Mouse (Mus musculus) brown adipose tissue, adult 24 weeks (tissue): Measurements from ENCODE around the gene Slco4c1. TPM values are rescaled to one million over a fixed set of nuclear protein-coding genes. Genes with fewer than 3 reads are reported as not detected.

Source experiments
- H3K27ac ChIP-seq: fragments of 200-500 bp; replicated peaks from 2 replicates; pipeline ENCODE4 v1.5.1; 2012; ENCODE audit warnings: low read depth, mild to moderate bottlenecking, low read length
- H3K4me1 ChIP-seq: fragments of 200-500 bp; 2 replicates; pipeline ENCODE4 v1.6.1; 2012; ENCODE audit warnings: low read length, mixed read lengths; ENCODE audit not compliant: control insufficient read depth, insufficient read depth, insufficient read length
- H3K4me3 ChIP-seq: fragments of 200-500 bp; 2 replicates; pipeline ENCODE4 v1.5.1; 2012; ENCODE audit warnings: low read depth, mild to moderate bottlenecking, low read length, moderate library complexity; ENCODE audit not compliant: insufficient read depth
- polyA plus RNA-seq: library from polyadenylated mRNA; stranded (reverse); fragments of >200 nt; gene quantifications from 2 replicates; pipeline ENCODE4 v1.2.4, GENCODE M21; 2012; ENCODE audit not compliant: missing spikeins, insufficient read depth, insufficient read length

Slco4c1 gene
- not detected in 2 replicates for polyA plus RNA-seq

DNA sequence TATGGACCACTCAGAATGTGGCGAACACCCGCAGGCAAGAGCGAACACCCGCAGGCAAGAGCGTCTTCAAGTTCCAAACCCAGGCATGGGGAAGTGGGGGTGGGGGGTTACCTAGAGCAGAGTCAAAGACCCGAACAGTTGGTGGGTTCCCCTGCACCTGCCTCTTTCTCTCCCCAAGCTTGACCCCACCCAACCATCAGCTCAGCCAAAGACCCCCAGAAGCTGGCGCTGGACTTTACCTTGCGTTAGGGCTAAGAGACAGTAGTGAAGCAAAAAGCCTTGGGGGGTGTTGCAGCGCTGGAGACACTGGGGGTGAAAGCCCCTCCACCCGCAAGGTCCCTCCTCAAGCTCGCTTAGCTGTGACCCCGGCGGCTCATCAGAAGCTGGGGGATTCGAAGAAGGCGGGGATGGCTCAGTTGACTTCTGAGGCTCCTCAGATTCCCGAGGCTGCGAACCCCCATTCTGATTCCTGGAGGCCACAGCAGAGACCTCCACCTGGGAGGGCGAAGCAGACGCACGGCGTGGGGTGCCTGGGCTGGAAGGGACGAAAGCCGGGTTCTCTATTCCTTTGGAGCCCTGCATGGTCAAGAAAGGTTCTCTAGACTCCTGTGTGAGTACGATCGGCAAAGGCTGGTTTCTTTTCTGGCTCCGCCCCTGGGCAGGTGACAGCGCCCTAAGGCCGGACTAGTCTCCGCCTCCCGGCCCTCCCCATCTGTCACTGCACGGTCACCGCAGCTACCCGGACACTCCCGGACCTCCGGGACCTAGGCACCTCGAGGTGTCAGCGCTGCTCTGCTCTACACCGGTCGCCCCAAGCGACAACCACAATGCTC lies at the start of gene Slco4c1:
Gene Slco4c1, minus strand, starts transcription at position 644 of the 833 bp plus-strand sequence.
- no peak within 1 kb of the TSS for H3K27ac ChIP-seq
- peak within 1 kb of the TSS; percentile 25; the same call in 1 of the 2 replicates for H3K4me3 ChIP-seq
- H3K4me1 ChIP-seq = peaks cover 7% of the 10 kb centered on the region

DNA sequence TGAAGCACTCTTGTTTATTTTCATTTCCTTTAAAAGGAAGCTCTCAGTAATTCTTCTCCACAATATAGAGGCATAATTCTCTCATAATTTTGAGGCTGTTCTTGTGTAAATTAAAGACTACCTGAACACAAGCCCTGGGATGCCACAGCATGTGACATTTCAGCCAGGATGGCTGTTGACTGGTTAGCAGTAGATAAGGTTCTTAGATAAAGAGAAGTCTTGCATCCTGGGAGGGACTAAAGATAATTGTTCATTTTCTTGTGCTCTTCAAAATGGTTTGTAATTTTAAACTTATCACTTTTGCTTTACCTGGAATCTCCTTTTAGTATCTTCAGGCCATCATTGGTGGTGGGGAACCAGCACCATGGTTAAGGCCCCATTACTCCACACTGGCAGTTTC lies 45.4 kb upstream of the Slco4c1 start:
- Histone ChIP-seq H3K4me1 (no peaks in the 10 kb centered on the region), H3K27ac (no peak overlapping the region), H3K4me3 (no peak overlapping the region)

DNA sequence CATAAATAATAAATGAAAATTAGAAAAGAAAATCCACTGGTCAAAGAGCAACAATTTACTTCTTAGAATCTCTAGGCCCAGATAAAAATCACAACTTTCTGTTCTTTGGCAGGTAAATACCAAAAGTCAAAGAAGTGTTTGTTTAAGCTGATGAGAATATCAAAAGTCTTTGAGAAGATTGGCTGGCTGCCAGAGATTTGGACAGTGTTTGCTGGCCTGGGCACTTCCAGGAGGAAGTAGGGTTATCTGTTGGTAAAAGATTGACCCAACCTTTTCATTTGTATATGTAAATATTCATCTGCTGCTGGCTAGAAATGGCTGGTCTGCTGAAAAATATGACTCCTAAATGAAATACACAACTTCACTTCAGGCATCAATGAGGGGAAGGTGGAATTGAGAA lies 11.8 kb upstream of the Slco4c1 start:
- Histone ChIP-seq H3K4me3 (no peak overlapping the region), H3K4me1 (no peaks in the 10 kb centered on the region), H3K27ac (no peak overlapping the region)

DNA sequence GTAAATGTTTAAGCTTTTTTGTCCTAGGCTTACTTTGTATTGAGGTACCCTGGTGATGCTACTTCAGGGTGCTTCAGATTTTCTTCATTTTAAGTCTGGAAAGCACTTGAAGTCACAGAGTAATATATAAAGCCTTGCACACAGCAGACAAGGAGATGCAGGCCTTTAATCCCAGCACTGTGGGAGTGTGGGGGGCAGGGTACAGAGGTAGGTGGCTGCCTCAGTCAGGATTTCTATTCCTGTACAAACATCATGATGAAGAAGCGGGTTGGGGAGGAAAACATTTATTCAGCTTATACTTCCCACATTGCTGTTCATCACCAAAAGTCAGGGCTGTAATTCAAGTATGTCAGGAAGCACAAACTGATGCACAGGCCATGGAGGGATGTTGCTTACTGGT lies 6.6 kb upstream of the Slco4c1 start:
- Histone ChIP-seq H3K4me1 (no peaks in the 10 kb centered on the region), H3K4me3 (no peak overlapping the region), H3K27ac (no peak overlapping the region)

DNA sequence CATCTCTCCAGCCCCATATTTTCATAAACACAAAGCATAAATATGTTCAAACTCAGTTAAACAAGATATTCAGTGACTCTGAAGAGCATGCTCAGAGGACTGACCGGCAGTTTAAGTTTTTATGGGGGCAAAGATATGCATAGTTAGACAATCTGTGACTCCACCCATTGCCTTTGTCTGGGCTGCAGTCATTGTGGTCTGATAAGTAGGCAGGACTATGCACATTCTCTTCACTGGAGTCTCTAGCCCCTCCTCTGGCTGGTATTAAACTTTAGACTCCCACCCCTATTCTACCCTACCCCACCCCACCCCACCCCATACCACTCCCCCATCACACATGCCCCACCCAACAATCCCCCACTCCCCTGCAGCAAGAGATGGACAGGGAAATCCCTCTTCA lies 4.1 kb upstream of the Slco4c1 start:
- H3K4me1 ChIP-seq = peaks cover 7% of the 10 kb centered on the region
- H3K27ac ChIP-seq = no peak overlapping the region
- no peak overlapping the region for H3K4me3 ChIP-seq

DNA sequence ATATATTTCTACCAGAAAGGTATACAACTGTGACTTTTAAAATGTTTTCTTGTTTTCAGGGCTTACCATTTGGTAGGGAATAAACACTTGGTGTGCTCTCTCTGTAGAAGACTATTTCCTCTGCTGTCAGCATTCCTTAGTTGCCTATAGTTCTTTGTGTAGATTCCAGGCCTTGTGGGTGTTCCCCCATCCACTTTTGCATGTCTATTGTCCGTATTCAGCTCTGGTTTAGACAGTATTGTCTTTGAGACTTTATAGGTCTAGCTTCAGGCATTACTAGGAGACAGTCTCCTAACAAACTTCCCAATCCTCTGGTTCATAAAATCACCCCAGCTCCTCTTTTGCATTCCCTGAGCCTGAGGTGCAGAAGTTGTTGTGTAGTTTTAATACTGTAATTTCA lies 2.7 kb upstream of the Slco4c1 start:
- Histone ChIP-seq H3K27ac (no peak overlapping the region), H3K4me3 (no peak overlapping the region), H3K4me1 (peaks cover 7% of the 10 kb centered on the region)

DNA sequence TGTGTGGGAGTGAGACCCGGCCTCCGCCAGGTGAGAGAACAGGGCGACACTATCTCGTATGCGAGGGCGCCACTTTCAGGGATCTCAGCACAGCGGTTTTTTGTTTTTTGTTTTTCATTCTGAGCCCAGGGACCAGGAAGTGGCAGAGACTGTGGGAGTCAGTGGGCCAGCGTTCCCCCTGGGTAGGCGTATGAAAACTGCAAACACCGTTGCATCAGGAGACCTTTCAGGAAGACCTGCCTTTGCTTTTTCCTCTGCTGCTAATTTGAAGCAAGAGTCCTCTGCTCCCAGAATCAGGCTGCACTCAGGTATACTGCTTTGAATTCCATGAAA lies 356 bp upstream of the Slco4c1 start:
- H3K27ac ChIP-seq = no peak overlapping the region
- peaks cover 7% of the 10 kb centered on the region for H3K4me1 ChIP-seq
- H3K4me3 ChIP-seq = peak overlapping the region; percentile 25; the same call in 1 of the 2 replicates

DNA sequence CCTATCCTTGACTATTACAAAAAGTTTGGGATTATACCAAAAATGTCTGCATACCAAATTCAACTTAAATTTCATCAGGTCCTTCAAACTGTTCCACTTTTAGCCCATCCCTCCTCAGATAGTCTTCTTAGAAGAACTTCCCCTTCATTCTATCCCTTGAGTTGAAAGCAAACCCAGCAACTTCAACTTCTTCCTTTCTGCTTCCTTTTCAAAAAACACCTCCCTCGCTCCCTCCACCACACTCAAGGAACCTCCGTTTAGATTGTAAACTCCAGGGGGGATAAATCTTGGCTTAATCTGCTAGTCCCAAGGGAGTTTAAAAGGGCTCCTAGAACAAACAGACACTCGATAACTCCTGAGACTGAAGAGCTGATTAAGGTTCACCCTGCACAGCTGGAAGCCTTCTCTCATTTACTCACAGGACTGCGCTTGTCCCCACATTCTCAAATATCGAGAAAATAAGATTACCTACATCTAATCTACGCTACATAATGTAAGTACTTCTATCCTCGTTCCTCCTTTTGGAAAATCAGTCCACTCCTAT lies 1.1 kb downstream of the Slco4c1 start:
- Histone ChIP-seq H3K4me3 (no peak overlapping the region), H3K4me1 (peaks cover 7% of the 10 kb centered on the region), H3K27ac (no peak overlapping the region)

DNA sequence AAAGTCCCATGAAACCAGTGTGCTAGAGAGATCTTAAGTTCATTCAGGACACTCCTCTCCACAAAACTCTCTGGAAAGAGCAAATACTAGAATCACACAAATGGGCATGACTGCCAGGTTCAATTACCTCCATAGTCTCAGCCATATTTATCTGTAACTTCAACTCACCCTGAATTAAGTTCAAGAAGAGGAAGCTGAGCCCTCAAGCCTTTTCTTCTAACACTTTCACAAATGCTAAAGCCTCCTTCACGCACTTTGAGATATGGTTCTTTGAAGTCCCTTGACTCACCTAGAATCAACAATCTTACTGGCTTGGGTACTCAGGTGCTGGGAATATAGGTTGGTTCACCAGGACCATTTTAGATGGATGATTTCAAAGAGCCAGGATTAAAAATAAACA lies 3.2 kb downstream of the Slco4c1 start:
- no peak overlapping the region for H3K27ac ChIP-seq
- H3K4me1 ChIP-seq = peaks cover 7% of the 10 kb centered on the region
- no peak overlapping the region for H3K4me3 ChIP-seq

DNA sequence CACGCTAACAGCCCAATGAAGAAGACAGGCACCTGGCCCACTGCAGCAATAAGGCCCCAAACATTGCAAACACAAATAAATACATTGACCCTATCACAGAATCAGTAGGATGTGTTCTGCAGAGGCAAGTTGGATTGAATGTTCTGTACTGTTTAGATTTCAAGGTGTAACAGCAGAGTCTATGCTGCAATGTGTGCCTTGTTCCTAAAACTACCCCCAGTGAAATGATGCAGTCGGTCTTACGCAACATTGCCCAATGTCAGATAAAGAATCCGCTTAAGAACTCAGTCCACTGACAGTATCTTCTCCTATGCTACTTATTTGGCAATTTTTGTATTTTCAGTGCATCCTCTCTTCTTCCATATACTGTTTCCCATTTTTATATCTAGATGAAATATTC lies 6.0 kb downstream of the Slco4c1 start:
- Histone ChIP-seq H3K4me1 (no peaks in the 10 kb centered on the region), H3K4me3 (no peak overlapping the region), H3K27ac (no peak overlapping the region)

DNA sequence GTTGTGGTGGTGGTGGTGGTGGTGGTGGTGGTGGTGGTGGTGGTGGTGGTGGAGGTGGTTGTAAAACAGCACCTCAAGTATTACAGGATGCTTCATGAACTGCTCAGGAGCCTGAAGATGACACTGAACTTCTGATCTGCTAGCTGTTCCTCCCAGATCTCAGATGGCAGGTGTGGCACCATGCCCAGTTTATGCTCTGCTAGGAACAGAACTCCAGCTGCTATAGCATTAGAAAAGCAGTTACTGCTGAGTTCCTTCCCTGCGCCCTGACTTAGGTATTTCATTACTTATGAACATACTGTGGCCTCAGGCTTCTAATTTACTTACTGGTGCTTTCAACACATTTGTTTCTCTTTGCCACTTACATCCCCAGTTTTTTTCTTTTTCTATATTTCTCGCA lies 7.9 kb downstream of the Slco4c1 start:
- H3K4me3 ChIP-seq = no peak overlapping the region
- H3K4me1 ChIP-seq = no peaks in the 10 kb centered on the region
- H3K27ac ChIP-seq = no peak overlapping the region

DNA sequence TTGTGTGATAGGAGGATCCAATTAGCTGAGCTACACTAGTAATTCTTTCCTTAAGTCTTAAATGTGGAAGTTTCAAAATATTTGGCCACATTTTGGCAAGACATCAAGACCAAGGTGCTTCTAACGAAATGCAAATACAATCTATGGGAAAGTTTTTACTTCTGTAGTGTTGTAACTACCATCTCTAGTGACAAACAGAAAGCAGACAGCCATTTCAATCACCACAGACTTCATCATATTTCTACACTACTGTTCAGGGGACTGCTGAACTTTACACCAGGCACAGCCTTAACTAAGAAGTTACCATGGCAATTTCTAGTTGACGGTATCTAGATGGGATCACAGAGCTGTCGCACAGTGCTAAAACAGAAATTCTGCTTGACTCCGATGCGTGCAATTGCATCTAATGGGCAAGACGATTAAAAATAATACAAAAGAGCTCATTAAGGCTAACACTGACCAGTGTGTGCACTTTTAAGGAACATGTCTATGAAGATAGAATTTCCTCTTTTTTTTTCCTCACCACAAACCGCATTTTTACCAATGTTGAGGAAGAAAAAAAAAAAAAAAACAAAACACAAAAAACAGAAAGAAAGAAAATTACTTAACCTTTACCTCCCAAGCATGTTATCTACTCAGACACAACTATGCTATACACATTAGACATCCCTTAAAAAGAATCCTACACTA lies 11.8 kb downstream of the Slco4c1 start:
- Histone ChIP-seq H3K27ac (no peak overlapping the region), H3K4me3 (no peak overlapping the region), H3K4me1 (no peaks in the 10 kb centered on the region)

DNA sequence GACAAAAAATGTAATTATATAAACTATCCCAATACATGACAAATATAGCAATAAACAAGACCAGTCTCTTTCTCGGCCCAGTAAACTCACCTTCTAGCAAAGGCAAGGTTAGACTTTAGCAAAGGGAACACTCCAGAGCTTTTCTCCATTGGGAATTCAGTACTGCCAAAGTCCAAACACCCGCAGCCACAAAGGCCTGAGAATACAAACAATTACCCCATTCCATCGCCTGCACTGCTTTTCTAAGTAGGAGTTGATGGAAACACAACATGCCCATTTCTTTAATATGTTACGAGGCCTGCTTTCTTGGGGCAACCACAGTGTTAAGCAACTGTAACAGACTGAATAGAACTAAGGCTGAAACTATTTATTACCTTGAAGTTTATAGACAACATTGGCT lies 18.4 kb downstream of the Slco4c1 start:
- Histone ChIP-seq H3K4me3 (no peak overlapping the region), H3K4me1 (no peaks in the 10 kb centered on the region), H3K27ac (no peak overlapping the region)

DNA sequence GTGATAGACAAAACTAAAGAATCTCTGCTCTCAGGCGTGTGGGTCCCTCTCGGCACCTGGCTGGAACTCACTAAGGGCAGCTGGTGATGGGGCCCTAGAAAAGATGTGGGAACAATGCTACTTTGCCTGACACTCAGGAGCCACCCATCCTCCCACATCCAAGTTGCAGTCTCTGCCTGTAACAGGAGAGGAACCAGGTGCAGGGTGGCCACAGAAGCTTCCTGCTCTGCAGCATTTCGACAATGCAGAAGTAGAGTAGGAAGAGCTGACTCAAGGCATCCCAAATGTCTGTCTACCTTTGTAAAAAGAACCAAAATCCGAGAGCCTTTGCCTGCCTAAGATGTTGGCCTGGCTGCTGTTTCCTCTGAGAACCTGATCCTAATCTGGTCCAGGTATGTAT lies 22.9 kb downstream of the Slco4c1 start:
- Histone ChIP-seq H3K4me1 (no peaks in the 10 kb centered on the region), H3K27ac (no peak overlapping the region), H3K4me3 (no peak overlapping the region)

DNA sequence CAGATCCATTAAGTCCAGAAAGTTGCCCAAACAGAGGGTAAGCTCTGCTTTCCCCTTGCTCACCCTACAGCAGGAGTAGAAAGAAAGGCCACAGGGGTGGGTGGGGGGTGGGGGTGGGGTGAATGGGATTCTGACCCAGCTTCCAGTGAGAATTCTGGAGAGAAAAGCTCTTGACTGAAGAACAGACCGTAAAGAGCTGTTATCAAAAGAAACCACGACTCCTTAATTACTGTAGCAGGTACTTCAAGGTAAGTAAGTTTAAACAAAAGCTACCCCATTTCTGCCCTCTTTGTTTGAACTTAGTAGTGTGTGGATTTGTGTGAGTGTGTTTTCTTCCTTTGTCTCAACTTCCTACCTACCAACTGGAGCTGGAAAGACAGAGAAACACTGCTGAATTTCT lies 23.4 kb downstream of the Slco4c1 start:
- no peaks in the 10 kb centered on the region for H3K4me1 ChIP-seq
- H3K27ac ChIP-seq = no peak overlapping the region
- no peak overlapping the region for H3K4me3 ChIP-seq

DNA sequence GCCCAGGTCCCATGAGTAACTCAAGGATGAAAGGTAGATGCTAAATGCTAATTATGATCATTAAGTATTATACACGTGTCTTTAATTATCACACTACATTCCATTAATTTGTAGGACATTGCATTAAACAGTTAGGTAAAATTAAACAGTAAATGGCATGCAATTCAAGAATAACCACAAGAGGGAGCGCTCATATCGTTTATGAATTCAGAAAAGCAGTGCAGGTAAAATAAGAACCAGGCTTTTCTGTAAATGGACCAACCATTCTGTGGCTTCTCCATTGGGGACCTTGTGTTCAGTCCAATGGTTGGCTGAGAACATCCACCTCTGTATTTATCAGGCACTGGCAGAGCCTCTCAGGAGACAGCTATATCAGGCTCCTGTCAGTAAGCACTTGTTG lies 25.2 kb downstream of the Slco4c1 start:
- H3K4me3 ChIP-seq = no peak overlapping the region
- no peaks in the 10 kb centered on the region for H3K4me1 ChIP-seq
- H3K27ac ChIP-seq = no peak overlapping the region
